Mouse (Mus musculus) hindbrain, embryonic 10.5 days (tissue): ENCODE measurements around the gene Tspan5. TPM values are rescaled to one million over a fixed set of nuclear protein-coding genes. Genes with fewer than 3 reads are reported as not detected.

Experiments used
- DNase-seq: peaks from one replicate; pipeline ENCODE4 v3.0.0-alpha.2; 2017; ENCODE audit warnings: low spot score
- H3K27ac ChIP-seq: fragments of 300-500 bp; sonication (generic); 2 replicates; pipeline ENCODE4 v1.5.1; 2016; ENCODE audit warnings: mild to moderate bottlenecking, moderate library complexity
- H3K27me3 ChIP-seq: fragments of 300-500 bp; sonication (generic); 2 replicates; pipeline ENCODE4 v1.6.1; 2016; ENCODE audit warnings: mild to moderate bottlenecking; ENCODE audit not compliant: poor library complexity, insufficient read depth, severe bottlenecking
- H3K36me3 ChIP-seq: fragments of 300-500 bp; sonication (generic); 2 replicates; pipeline ENCODE4 v1.6.1; 2016; ENCODE audit warnings: mild to moderate bottlenecking, moderate library complexity
- H3K4me1 ChIP-seq: fragments of 300-500 bp; sonication (generic); replicated peaks from 2 replicates; pipeline ENCODE4 v1.6.1; 2016; ENCODE audit warnings: mild to moderate bottlenecking
- H3K4me3 ChIP-seq: fragments of 300-500 bp; sonication (generic); 2 replicates; pipeline ENCODE4 v1.5.1; 2016; ENCODE audit warnings: mild to moderate bottlenecking, moderate library complexity
- H3K9me3 ChIP-seq: fragments of 300-500 bp; sonication (generic); 2 replicates; pipeline ENCODE4 v1.6.1; 2016; ENCODE audit warnings: mild to moderate bottlenecking, moderate library complexity
- WGBS: fragments of 180-500 bp; shearing (Covaris S2); methylation state at CpG from one replicate; pipeline ENCODE4 v1.1.7; 2016; 5-methylcytosine and 5-hydroxymethylcytosine counted together
- polyA plus RNA-seq: library from polyadenylated mRNA; unstranded; fragments of >200 nt; fragmentation: Nextera tagmentation; extraction: Ambion mirVana; gene quantifications from 2 replicates; pipeline ENCODE4 v1.2.1, GENCODE M21; 2016

Tspan5 gene
- polyA plus RNA-seq, 1 experiment from 2014 or later = 46.4 TPM

DNA sequence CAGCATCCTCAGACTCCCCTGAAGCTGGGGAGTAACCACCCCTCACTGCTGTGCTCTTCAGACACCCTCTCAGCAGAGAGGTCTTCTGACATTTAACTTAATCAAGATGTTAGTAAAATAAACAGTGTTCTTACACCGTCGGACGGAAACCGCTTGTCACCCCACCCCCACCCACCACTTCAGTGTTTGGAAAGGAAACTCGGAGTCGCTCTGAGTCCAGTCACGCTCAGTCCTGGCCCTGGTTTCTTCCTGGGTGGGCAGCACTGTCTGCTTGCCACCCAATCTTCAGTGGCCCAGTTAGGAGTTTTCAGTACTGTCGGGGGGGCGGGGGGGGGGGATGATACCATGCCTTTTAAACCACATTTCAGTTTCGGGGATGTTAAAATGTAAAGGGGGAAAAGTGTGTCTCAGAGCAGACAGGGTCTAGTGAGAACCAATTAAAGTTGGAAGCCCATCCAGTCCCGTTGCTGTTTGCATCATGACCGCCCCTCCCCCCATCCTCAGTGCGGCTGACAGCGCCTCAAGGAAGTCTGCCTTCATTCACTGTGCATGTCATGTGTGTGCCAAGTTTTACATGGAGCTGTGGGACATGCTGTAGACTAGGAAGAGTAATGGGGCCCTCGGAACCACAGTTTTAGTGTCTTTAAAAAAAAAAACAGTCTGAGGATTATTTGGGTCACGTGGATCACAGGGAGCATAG is 125.3 kb downstream of the Tspan5 start:
- no peak for DNase-seq
- H3K4me3 ChIP-seq = no peak overlapping the region
- peaks cover 7% of the 10 kb centered on the region; the same call in 1 of the 2 replicates for H3K9me3 ChIP-seq
- H3K27me3 ChIP-seq = no peaks in the 10 kb centered on the region
- H3K4me1 ChIP-seq = peaks cover 17% of the 10 kb centered on the region; the same call in 1 of the 2 replicates
- no peak overlapping the region for H3K27ac ChIP-seq
- WGBS = 82% methylated on average over 16 of the region's 16 CpGs
- H3K36me3 ChIP-seq = 0 out of 2 replicates have a peak, but pooled peaks cover 3% of the 10 kb centered on the region

GRCm38 (mm10) chr3:138868409-138868808 is 126.4 kb downstream of the Tspan5 start:
- no peaks in the 10 kb centered on the region for H3K27me3 ChIP-seq
- peaks cover 7% of the 10 kb centered on the region; the same call in 1 of the 2 replicates for H3K9me3 ChIP-seq
- 84% methylated on average over 13 of the region's 13 CpGs for WGBS
- H3K4me3 ChIP-seq = no peak overlapping the region
- DNase-seq = no peak
- H3K27ac ChIP-seq = no peak overlapping the region
- peaks cover 8% of the 10 kb centered on the region for H3K36me3 ChIP-seq
- H3K4me1 ChIP-seq = peaks cover 17% of the 10 kb centered on the region; the same call in 1 of the 2 replicates

GRCm38 (mm10) chr3:138875282-138875681 is 133.3 kb downstream of the Tspan5 start:
- H3K9me3 ChIP-seq = no peaks in the 10 kb centered on the region
- H3K27me3 ChIP-seq = no peaks in the 10 kb centered on the region
- H3K4me1 ChIP-seq = peaks cover 20% of the 10 kb centered on the region
- no peak overlapping the region for H3K27ac ChIP-seq
- H3K4me3 ChIP-seq = no peak overlapping the region
- no peak for DNase-seq
- peaks cover 29% of the 10 kb centered on the region for H3K36me3 ChIP-seq
- WGBS = 96% methylated on average over 7 of the region's 7 CpGs

GRCm38 (mm10) chr3:138875936-138876335 is 133.9 kb downstream of the Tspan5 start:
- Histone ChIP-seq H3K27me3 (no peaks in the 10 kb centered on the region), H3K4me3 (no peak overlapping the region), H3K27ac (no peak overlapping the region), H3K9me3 (no peaks in the 10 kb centered on the region), H3K4me1 (peaks cover 24% of the 10 kb centered on the region), H3K36me3 (peaks cover 29% of the 10 kb centered on the region)
- no peak for DNase-seq
- WGBS = 94% methylated on average over 6 of the region's 6 CpGs

GRCm38 (mm10) chr3:138876418-138876817 is 134.4 kb downstream of the Tspan5 start:
- DNase-seq = no peak
- H3K27me3 ChIP-seq = no peaks in the 10 kb centered on the region
- 86% methylated on average over 10 of the region's 10 CpGs for WGBS
- peaks cover 29% of the 10 kb centered on the region for H3K36me3 ChIP-seq
- H3K4me3 ChIP-seq = no peak overlapping the region
- H3K27ac ChIP-seq = peak overlapping the region; percentile 43; the same call in 1 of the 2 replicates
- H3K4me1 ChIP-seq = peaks cover 27% of the 10 kb centered on the region
- H3K9me3 ChIP-seq = no peaks in the 10 kb centered on the region

- DNase-seq = no peak
- Histone ChIP-seq H3K27me3 (no peaks in the 10 kb centered on the region), H3K27ac (peak overlapping the region; percentile 43; the same call in 1 of the 2 replicates), H3K4me3 (no peak overlapping the region), H3K9me3 (no peaks in the 10 kb centered on the region), H3K36me3 (peaks cover 29% of the 10 kb centered on the region), H3K4me1 (peaks cover 32% of the 10 kb centered on the region)
- 91% methylated on average over 14 of the region's 14 CpGs for whole genome bisulfite sequencing
Observed at GRCm38 (mm10) chr3:138876931-138877361, 135.0 kb downstream of the Tspan5 start.

GRCm38 (mm10) chr3:138877741-138878140 is 135.7 kb downstream of the Tspan5 start:
- Histone ChIP-seq H3K27me3 (no peaks in the 10 kb centered on the region), H3K9me3 (no peaks in the 10 kb centered on the region), H3K36me3 (peaks cover 29% of the 10 kb centered on the region), H3K4me3 (no peak overlapping the region), H3K4me1 (peaks cover 34% of the 10 kb centered on the region), H3K27ac (no peak overlapping the region)
- 76% methylated on average over 4 of the region's 4 CpGs for WGBS
- no peak for DNase-seq

DNA sequence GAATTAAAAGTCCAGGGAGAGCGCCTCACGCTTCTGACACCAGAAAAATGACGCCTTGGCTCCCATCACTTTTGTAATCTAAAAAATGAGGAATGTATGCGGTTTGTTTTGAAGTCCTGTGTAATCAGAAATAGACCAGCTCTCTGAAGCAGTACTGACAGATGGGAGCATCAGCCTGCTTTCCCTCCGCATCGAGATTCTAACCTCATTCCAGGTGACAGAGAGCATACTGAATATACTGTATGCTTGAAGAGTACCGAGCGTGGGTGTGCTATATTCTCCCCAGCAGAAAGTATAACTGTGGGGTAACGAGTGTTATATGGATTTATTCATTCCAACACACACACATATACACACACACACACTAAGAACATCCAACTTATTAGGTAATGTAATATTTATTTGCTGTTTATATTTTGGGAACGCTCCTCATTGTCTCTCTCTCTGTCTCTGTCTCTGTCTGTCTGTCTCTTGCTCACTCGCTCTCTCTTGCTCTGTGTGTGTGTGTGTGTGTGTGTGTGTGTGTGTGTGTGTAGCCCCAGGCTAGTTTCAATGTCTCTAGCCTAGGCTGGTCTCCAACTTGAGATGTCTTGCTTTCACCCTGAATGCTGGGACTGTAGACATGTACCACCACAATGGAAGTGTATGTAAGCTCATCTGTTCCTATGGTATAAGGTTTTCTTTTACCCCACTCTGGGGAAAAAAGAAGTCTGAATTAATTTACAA is 139.2 kb downstream of the Tspan5 start:
- Histone ChIP-seq H3K4me3 (no peak overlapping the region), H3K36me3 (peaks cover 13% of the 10 kb centered on the region), H3K27ac (no peak overlapping the region), H3K4me1 (peaks cover 27% of the 10 kb centered on the region), H3K27me3 (no peaks in the 10 kb centered on the region), H3K9me3 (no peaks in the 10 kb centered on the region)
- DNase-seq = no peak
- WGBS = 90% methylated on average over 11 of the region's 11 CpGs

DNA sequence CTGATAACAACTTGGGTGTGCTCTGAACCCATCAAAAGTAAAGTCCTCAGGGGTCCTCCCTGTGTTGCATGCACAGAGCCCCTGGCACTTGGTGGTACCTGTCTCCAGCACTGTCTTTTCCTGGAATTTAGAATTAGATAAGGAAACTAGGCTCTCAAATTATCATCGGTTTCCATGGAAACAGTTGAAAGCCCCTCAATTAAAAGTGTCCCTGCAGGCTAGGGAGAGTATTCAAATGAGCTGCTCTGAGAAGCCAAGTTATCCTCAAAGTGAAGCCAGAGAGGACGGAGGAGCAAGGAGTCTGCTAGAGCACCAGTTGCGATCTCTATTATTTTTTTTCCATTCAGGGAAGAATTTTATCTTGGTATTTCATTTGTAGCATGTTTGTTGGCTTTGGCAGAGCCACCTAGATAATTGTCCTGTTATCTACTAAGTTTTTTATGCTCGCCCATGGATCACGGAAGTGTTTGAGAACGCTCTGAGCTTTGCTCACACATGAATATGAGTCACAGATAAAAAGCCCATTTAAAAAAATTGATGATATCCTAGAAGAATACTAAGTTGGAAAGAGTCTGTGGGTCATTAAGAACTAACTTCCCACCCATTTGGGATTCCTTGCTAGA is 139.8 kb downstream of the Tspan5 start:
- Histone ChIP-seq H3K4me3 (no peak overlapping the region), H3K27me3 (no peaks in the 10 kb centered on the region), H3K36me3 (peaks cover 6% of the 10 kb centered on the region), H3K9me3 (no peaks in the 10 kb centered on the region), H3K4me1 (peaks cover 20% of the 10 kb centered on the region), H3K27ac (no peak overlapping the region)
- no peak for DNase-seq
- 78% methylated on average over 6 of the region's 6 CpGs for WGBS

DNA sequence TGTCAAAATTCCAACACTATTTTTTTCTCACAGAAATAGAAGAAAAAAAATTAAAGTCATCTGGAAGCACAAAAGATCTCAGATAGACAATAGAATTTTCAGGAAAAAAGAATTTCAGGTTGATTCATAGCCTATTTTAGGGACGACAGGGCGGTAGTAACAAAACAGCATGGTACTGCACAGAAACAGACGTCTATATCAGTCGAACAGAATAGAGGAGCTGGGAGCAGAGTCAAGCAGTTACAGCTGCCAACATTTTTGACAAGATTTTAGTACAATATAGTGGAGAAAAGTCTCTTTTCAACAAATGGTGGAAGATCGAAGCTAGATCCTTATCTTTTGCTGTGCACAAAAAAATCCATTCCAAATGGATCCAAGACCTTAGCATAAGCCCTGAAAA is 144.1 kb downstream of the Tspan5 start:
- H3K27ac ChIP-seq = no peak overlapping the region
- H3K4me1 ChIP-seq = peaks cover 14% of the 10 kb centered on the region
- WGBS = 91% methylated on average over 5 of the region's 5 CpGs
- H3K27me3 ChIP-seq = no peaks in the 10 kb centered on the region
- no peak for DNase-seq
- no peaks in the 10 kb centered on the region for H3K9me3 ChIP-seq
- peaks cover 3% of the 10 kb centered on the region; the same call in 1 of the 2 replicates for H3K36me3 ChIP-seq
- H3K4me3 ChIP-seq = no peak overlapping the region

- H3K27me3 ChIP-seq = no peaks in the 10 kb centered on the region
- H3K36me3 ChIP-seq = peaks cover 3% of the 10 kb centered on the region; the same call in 1 of the 2 replicates
- H3K4me3 ChIP-seq = no peak overlapping the region
- 59% methylated on average over 4 of the region's 4 CpGs for WGBS
- H3K4me1 ChIP-seq = peaks cover 13% of the 10 kb centered on the region
- no peak overlapping the region for H3K27ac ChIP-seq
- H3K9me3 ChIP-seq = no peaks in the 10 kb centered on the region
- DNase-seq = no peak
Observed at GRCm38 (mm10) chr3:138889214-138889613, 147.2 kb downstream of the Tspan5 start.

- no peak overlapping the region for H3K27ac ChIP-seq
Observed at GRCm38 (mm10) chr3:138889769-138890295, 147.8 kb downstream of the Tspan5 start.

More at GRCm38 (mm10) chr3:138889769-138890295, 147.8 kb downstream of the Tspan5 start:
- 90% methylated on average over 10 of the region's 10 CpGs for WGBS
- H3K27me3 ChIP-seq = no peaks in the 10 kb centered on the region
- H3K9me3 ChIP-seq = no peaks in the 10 kb centered on the region
- H3K4me3 ChIP-seq = no peak overlapping the region
- DNase-seq = no peak
- H3K4me1 ChIP-seq = peaks cover 13% of the 10 kb centered on the region
- H3K36me3 ChIP-seq = peaks cover 4% of the 10 kb centered on the region
